Mouse (Mus musculus): ENCODE results near the gene Npcd.
"Not testable (repeated sequence)": the region's sequence is repeated elsewhere in the genome, so short reads cannot be mapped to it uniquely, and the experiment has no call there.

Gene Npcd

GRCm38 (mm10) chr15:79830388-79830787, 3.6 kb downstream of the Npcd start:
- DNase-seq (ENCODE audit: low read depth, low spot score) = peak; percentile 71

DNA sequence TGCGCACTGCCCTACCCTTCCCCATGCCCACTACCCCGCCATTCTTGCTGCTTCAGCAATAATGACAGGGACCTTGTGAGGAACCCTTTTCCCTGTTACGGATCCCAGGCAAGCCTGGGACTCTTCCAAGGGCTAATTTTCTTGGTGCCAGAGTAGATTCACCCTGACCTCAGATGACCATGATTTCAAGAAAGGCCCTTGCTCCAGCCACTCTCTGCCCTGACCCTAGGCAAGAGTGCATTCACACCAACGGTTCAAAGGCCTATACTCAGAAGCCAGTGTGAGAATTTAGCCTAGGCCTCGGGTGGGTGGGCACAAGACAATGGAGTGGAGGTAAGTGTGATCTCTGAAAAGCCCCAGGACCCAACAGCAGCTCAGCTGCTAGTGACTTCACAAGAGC, 4.6 kb downstream of the Npcd start:
- DNase-seq (ENCODE audit: low read depth, low spot score) = no peak

GRCm38 (mm10) chr15:79828366-79829035, 5.5 kb downstream of the Npcd start:
- DNase-seq (ENCODE audit: low read depth, low spot score) = no peak

- no peak for DNase-seq (ENCODE audit: low read depth, low spot score)
Observed at GRCm38 (mm10) chr15:79827778-79828210, 6.2 kb downstream of the Npcd start.

- DNase-seq (ENCODE audit: low read depth, low spot score) = no peak
Observed at GRCm38 (mm10) chr15:79827061-79827777, 6.8 kb downstream of the Npcd start.

GRCm38 (mm10) chr15:79826221-79826935, 7.7 kb downstream of the Npcd start:
- DNase-seq (ENCODE audit: low read depth, low spot score) = no peak

- DNase-seq (ENCODE audit: low read depth, low spot score) = no peak
Observed at GRCm38 (mm10) chr15:79825146-79825825, 8.8 kb downstream of the Npcd start.

DNA sequence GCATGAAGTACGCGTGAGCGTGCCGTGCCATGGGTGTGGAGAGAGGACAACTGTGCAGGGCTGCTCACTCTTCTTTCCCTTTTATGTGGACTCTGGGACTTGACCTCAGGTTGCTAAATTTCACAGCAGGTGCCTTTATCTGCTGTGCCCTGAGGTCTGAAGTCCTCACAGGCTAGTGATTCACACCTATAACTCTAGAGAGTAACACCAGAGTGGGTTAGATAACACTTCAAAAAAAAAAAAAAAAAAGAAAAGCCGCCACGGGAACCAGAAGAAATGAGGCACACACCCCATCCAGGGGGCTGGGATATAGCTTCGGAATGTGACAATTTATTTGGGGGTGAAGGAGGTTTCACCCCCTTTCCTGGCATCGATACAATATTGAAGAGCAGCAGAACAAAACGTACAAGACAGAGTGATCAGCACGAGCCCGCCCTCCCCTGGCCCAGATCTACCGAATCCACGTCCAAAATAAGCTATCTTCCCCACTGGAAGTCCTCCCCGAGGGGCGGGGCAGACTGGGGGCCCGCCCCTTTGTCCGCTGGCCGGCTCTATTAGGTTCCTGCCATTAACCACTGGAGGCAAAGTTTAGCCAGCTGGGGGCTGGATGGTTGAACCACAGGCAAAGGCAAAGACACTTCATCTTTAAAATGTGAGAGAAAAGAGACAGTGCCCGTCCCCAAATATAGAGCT, 10.3 kb downstream of the Npcd start:
- no peak for DNase-seq (ENCODE audit: low read depth, low spot score)

DNA sequence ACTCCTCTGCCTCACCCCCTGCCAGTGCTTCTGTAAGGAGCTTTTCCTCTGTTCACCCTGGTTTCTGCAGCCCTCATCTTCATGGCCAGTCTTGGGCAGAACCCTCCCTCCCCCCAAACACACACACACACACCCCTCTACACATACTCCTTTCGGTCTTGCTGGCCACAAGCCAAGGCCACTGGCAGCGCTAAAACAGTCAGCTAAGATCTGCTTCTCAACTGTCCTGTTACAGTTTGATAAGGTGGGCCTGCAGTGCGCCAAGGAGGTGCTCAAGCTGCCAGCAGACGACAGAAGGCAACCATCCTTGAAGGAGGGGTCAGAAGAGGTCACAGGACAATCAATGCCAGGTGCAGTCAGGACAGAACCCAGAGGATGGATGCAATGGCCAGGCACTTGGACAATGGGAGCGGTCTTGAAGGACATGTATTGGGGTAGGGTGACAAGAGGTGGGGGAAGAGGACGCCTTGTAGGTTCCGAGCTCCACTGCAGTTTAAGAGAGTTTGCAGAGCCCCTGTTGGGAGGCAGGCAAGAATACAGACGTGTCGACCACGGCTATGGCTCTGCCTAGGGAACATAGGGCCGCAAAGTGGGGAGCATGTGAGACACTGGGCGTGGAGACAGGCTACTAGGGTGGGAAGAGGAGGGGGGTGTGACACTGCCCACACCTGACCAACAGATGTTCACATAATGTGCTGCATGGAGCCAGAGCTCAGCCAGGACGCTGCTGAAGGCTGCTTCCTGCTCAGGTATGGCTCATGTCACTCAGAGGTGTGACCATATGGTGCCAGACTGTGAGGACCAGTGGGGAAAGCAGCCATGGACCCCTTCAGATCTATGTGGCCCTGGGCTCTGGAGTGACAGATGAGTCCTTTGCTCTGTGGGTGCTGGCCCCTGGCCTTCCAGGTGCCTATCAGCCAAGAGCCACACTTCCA, 11.5 kb downstream of the Npcd start:
- no peak for DNase-seq (ENCODE audit: low read depth, low spot score)

- DNase-seq (ENCODE audit: low read depth, low spot score) = no peak
Observed at GRCm38 (mm10) chr15:79818325-79818724, 15.7 kb downstream of the Npcd start.

- no peak for DNase-seq (ENCODE audit: low read depth, low spot score)
Observed at GRCm38 (mm10) chr15:79813666-79814258, 20.3 kb downstream of the Npcd start.

GRCm38 (mm10) chr15:79812840-79813239, 21.2 kb downstream of the Npcd start:
- DNase-seq (ENCODE audit: low read depth, low spot score) = not testable (repeated sequence)

- DNase-seq (ENCODE audit: low read depth, low spot score) = no peak
Observed at GRCm38 (mm10) chr15:79810997-79811396, 23.0 kb downstream of the Npcd start.

- DNase-seq (ENCODE audit: low read depth, low spot score) = no peak
Observed at GRCm38 (mm10) chr15:79810061-79810460, 24.0 kb downstream of the Npcd start.

GRCm38 (mm10) chr15:79808658-79809057, 25.4 kb downstream of the Npcd start:
- DNase-seq (ENCODE audit: low read depth, low spot score) = no peak

DNA sequence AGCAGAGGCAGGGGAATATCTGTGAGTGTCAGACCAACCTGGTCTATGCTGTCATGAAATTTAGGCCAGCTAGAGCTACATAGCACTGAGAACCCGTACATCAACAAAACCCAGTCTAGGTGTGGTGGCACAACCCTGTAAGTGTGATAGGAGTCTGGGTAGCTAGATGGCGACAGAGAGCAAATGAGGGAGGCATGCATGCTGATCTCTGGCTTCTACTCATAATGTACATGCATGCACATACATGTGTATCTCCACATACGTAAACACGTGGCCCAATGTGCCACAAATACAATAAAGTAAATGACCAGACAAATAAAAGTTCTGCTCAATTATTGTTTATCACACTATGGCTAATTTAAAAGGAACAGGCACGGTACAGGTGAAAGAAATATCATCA, 25.9 kb downstream of the Npcd start:
- DNase-seq (ENCODE audit: low read depth, low spot score) = no peak

DNA sequence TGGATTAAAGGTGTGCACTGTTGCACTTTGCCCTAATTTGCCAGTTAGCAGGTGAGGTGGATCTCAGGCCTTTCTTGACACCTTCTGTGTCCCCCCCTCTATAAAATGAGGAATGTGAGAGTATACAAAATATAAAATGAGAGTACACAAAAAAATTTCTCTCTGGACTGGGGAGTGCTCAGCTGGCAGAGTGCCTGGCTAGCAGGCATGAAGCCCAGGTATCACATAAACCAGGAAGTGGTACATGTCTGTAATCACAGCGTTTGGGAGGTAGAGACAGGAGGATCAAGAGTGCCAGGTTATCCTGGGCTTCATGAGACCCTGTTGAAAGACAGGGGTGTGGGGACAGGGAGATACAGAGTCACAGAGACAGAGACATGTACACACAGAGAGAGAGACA, 27.0 kb downstream of the Npcd start:
- no peak for DNase-seq (ENCODE audit: low read depth, low spot score)

- DNase-seq (ENCODE audit: low read depth, low spot score) = no peak
Observed at GRCm38 (mm10) chr15:79805246-79805645, 28.8 kb downstream of the Npcd start.

DNA sequence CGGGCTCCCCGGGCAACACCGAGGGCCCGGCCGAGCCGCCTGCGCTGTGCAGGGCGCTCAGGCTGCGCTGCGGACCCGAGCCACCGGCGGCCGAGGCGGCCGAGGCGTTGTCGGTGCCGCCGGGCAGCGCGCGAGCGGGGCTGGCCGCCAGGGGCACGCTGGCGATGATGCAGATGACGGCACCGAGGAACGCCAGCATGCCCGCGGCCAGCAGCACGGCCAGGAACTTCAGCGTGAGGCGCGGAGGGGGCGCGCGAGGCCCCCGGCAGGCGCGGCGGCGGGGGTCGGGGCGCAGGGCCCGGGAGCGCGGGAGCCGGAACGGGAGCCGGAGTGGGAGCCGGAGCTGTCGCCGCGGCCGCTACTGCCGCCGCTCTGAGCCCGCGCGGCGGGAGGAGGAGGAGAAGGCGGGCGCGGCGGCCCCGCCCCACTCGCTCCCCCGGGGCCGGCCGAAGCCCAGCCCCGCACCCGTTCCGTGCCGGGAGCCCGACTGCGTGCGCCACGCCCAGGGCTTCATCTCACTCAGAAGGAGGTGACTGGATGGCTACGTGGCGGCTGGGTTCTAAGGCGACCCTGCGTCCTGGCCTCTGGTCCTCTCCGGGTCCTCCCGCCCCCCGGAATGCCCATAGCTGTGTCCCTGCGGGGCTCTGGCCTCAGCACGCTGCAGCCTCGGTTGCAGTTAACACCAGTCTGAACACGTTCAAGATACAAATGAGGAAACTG, 29.5 kb downstream of the Npcd start, which contains the start of gene Nptxr:
Gene Nptxr, minus strand, starts transcription at position 415 of the 720 bp plus-strand sequence.
- DNase-seq (ENCODE audit: low read depth, low spot score) = no peak
